35 mouse cellular contexts compared by ENCODE assay signal in genomic region chr8:96878793-96879192, GRCm38 (mm10).
"Had no signal": no experiment of that assay in that cellular context is flagged by ENCODE, and none has a peak within 500 bp of the region (broad histone marks: within the 10 kb centered on the region; RNA-seq: fewer than 3 reads in every experiment).

No protein-coding gene starts in this region.

- H3K27ac ChIP-seq: heart, embryonic 10.5 days; heart, embryonic 13.5 days; heart, embryonic 15.5 days; hindbrain, embryonic 10.5 days; hindbrain, embryonic 12.5 days; hindbrain, embryonic 13.5 days; hindbrain, embryonic 14.5 days; hindbrain, embryonic 15.5 days; hindbrain, postnatal 0 days; intestine, embryonic 15.5 days; kidney, embryonic 15.5 days; kidney, postnatal 0 days; layer of hippocampus, adult 2 months had no signal

- H3K4me1 ChIP-seq: heart, embryonic 10.5 days; heart, embryonic 12.5 days; heart, embryonic 13.5 days; heart, embryonic 15.5 days; hindbrain, embryonic 10.5 days; hindbrain, embryonic 12.5 days; hindbrain, embryonic 13.5 days; hindbrain, embryonic 15.5 days; intestine, embryonic 15.5 days; kidney, embryonic 15.5 days had no signal

- DNase-seq: heart, postnatal 10 days; heart, postnatal 14 days; heart, postnatal 36 days; heart, postnatal 4 days; kidney, adult 11 months; kidney, adult 18-20 months; kidney, adult 2 months; kidney, adult 8-10 months; kidney, adult 9 months; kidney, postnatal 10 days; kidney, postnatal 14 days; kidney, postnatal 25 days; kidney, postnatal 36 days; kidney, postnatal 4 days; layer of hippocampus, adult 9-11 months; layer of hippocampus, postnatal 36 days had no signal

- H3K9ac ChIP-seq: heart, embryonic 12.5 days; heart, embryonic 13.5 days; heart, embryonic 15.5 days; hindbrain, embryonic 12.5 days; hindbrain, embryonic 13.5 days; hindbrain, embryonic 14.5 days; hindbrain, embryonic 15.5 days; intestine, embryonic 15.5 days; kidney, embryonic 15.5 days had no signal

- H3K36me3 ChIP-seq: heart, embryonic 10.5 days; heart, embryonic 12.5 days; heart, embryonic 13.5 days; heart, embryonic 15.5 days; hindbrain, embryonic 10.5 days; hindbrain, embryonic 12.5 days; hindbrain, embryonic 13.5 days; hindbrain, embryonic 15.5 days; intestine, embryonic 15.5 days; kidney, embryonic 15.5 days had no signal

- H3K27me3 ChIP-seq: heart, embryonic 12.5 days; heart, embryonic 13.5 days; heart, embryonic 15.5 days; hindbrain, embryonic 12.5 days; hindbrain, embryonic 13.5 days; hindbrain, embryonic 15.5 days; intestine, embryonic 15.5 days; kidney, embryonic 15.5 days had no signal

- H3K9me3 ChIP-seq: heart, embryonic 10.5 days; heart, embryonic 12.5 days; heart, embryonic 13.5 days; heart, embryonic 15.5 days; hindbrain, embryonic 10.5 days; hindbrain, embryonic 12.5 days; hindbrain, embryonic 13.5 days; hindbrain, embryonic 15.5 days; intestine, embryonic 15.5 days; kidney, embryonic 15.5 days had no signal

- H3K4me2 ChIP-seq: heart, embryonic 11.5 days; heart, embryonic 12.5 days; heart, embryonic 13.5 days; heart, embryonic 15.5 days; hindbrain, embryonic 12.5 days; hindbrain, embryonic 13.5 days; hindbrain, embryonic 14.5 days; hindbrain, embryonic 15.5 days; intestine, embryonic 15.5 days; kidney, embryonic 15.5 days had no signal

- ATAC-seq: hindbrain, embryonic 16.5 days; hindbrain, postnatal 0 days; inflammation-experienced regulatory T-cells, adult 6 months; intestine, embryonic 15.5 days; intestine, embryonic 16.5 days; intestine, postnatal 0 days had no signal

- H3K4me3 ChIP-seq: heart, embryonic 10.5 days; heart, embryonic 12.5 days; heart, embryonic 13.5 days; heart, embryonic 15.5 days; hindbrain, embryonic 10.5 days; hindbrain, embryonic 12.5 days; hindbrain, embryonic 13.5 days; hindbrain, embryonic 15.5 days; intestine, embryonic 15.5 days; kidney, embryonic 15.5 days; layer of hippocampus, adult 2 months had no signal
